Mouse (Mus musculus): Measurements from ENCODE around the gene Filip1. TPM values are rescaled to one million over a fixed set of nuclear protein-coding genes. Genes with fewer than 3 reads are reported as not detected.

Filip1 gene
- polyA plus RNA-seq, 1 experiment, result 0.01 TPM

- Histone ChIP-seq H3K79me3 (ENCODE audit: low read depth) (no peaks in the 10 kb centered on the region), H3ac (ENCODE audit: control insufficient read depth, insufficient read length, low read depth) (no peak overlapping the region), H3K79me2 (ENCODE audit: control insufficient read depth, insufficient read depth) (no peaks in the 10 kb centered on the region), H3K36me3 (ENCODE audit: control insufficient read depth, insufficient read depth) (no peaks in the 10 kb centered on the region), H3K4me3 (ENCODE audit: insufficient read depth, poor library complexity, severe bottlenecking) (no peak overlapping the region), H3K27me3 (ENCODE audit: control insufficient read depth, insufficient read depth, insufficient read length) (no peaks in the 10 kb centered on the region)
- TF ChIP-seq CEBPB (IDR thresholded peaks at IDR 0.05; ENCODE audit: low read depth) (no peak), MYOG (IDR thresholded peaks at IDR 0.05; ENCODE audit: control insufficient read depth, extremely low read depth, insufficient read length) (no peak), MAX (IDR thresholded peaks at IDR 0.05) (no peak), MYOD1 (IDR thresholded peaks at IDR 0.05; ENCODE audit: control insufficient read depth, insufficient read length, low read depth) (no peak), CTCF (IDR thresholded peaks at IDR 0.05; ENCODE audit: control insufficient read depth, insufficient read depth, insufficient read length) (no peak), USF1 (IDR thresholded peaks at IDR 0.05; ENCODE audit: low read depth) (no peak), FOSL1 (IDR thresholded peaks at IDR 0.05; ENCODE audit: insufficient read depth, low read length, poor library complexity, severe bottlenecking) (no peak)
Measured at GRCm38 (mm10) chr9:79978228-79979024, 34.2 kb downstream of the Filip1 start.

DNA sequence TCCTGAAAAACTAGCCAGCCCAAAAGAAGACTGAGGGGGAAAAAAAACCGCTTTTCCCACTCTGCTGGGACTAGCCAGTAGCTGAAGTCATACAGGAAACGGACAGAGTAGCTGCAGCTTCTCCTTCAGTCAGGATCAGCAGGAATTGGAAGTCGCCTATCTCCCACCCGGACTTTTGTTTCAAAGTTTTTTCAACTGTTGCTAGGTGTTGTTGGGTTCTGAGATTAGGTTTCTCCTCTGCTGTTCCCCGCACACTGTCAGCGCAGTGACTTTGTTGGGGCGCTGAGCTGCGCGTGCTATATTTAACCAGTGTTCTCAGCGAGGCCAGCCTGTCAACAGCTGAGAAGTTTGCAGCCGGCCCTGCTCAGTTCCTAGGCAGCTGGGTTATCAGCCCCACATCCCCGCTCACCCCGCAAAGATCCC is 35.1 kb downstream of the Filip1 start:
- H3K27me3 ChIP-seq (ENCODE audit: control insufficient read depth, insufficient read depth, insufficient read length), result no peaks in the 10 kb centered on the region
- H3ac ChIP-seq (ENCODE audit: control insufficient read depth, insufficient read length, low read depth), result no peak overlapping the region
- TF ChIP-seq FOSL1 (IDR thresholded peaks at IDR 0.05; ENCODE audit: insufficient read depth, low read length, poor library complexity, severe bottlenecking) (no peak), MAX (IDR thresholded peaks at IDR 0.05) (no peak)
- no peaks in the 10 kb centered on the region for H3K36me3 ChIP-seq (ENCODE audit: control insufficient read depth, insufficient read depth)
- H3K79me3 ChIP-seq (ENCODE audit: low read depth), result no peaks in the 10 kb centered on the region
- no peaks in the 10 kb centered on the region for H3K79me2 ChIP-seq (ENCODE audit: control insufficient read depth, insufficient read depth)
- no peak overlapping the region for H3K4me3 ChIP-seq (ENCODE audit: insufficient read depth, poor library complexity, severe bottlenecking)

GRCm38 (mm10) chr9:79976789-79977188 is 35.9 kb downstream of the Filip1 start:
- Histone ChIP-seq H3K79me2 (ENCODE audit: control insufficient read depth, insufficient read depth) (no peaks in the 10 kb centered on the region), H3K79me3 (ENCODE audit: low read depth) (no peaks in the 10 kb centered on the region), H3K27me3 (ENCODE audit: control insufficient read depth, insufficient read depth, insufficient read length) (no peaks in the 10 kb centered on the region), H3K4me3 (ENCODE audit: insufficient read depth, poor library complexity, severe bottlenecking) (no peak overlapping the region), H3ac (ENCODE audit: control insufficient read depth, insufficient read length, low read depth) (no peak overlapping the region), H3K36me3 (ENCODE audit: control insufficient read depth, insufficient read depth) (no peaks in the 10 kb centered on the region)
- TF ChIP-seq USF1 (IDR thresholded peaks at IDR 0.05; ENCODE audit: low read depth) (no peak), MYOD1 (IDR thresholded peaks at IDR 0.05; ENCODE audit: control insufficient read depth, insufficient read length, low read depth) (no peak), CEBPB (IDR thresholded peaks at IDR 0.05; ENCODE audit: low read depth) (no peak), MAX (IDR thresholded peaks at IDR 0.05) (no peak), FOSL1 (IDR thresholded peaks at IDR 0.05; ENCODE audit: insufficient read depth, low read length, poor library complexity, severe bottlenecking) (no peak), CTCF (IDR thresholded peaks at IDR 0.05; ENCODE audit: control insufficient read depth, insufficient read depth, insufficient read length) (no peak), MYOG (IDR thresholded peaks at IDR 0.05; ENCODE audit: control insufficient read depth, extremely low read depth, insufficient read length) (no peak)

DNA sequence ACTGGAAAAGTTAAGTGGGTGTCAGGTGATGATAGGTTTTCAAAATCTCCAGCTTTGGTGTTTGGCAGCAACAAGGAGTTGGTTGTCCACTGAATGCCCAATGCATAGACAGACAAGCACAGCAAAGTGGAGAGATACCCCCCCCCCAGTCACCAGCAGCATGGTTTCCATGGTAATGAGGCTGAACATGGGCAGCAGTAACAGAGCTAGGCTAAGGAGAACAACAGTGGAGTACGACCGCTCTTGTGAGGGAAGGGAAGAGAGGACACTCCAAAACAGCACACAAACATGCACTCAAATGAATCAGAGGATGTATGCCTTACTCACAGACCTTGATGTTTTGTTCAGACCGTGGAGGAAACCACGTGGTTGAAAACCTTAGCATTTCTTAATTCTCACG is 37.5 kb downstream of the Filip1 start:
- no peaks in the 10 kb centered on the region for H3K36me3 ChIP-seq (ENCODE audit: control insufficient read depth, insufficient read depth)
- H3K79me2 ChIP-seq (ENCODE audit: control insufficient read depth, insufficient read depth), result no peaks in the 10 kb centered on the region
- H3ac ChIP-seq (ENCODE audit: control insufficient read depth, insufficient read length, low read depth), result no peak overlapping the region
- H3K27me3 ChIP-seq (ENCODE audit: control insufficient read depth, insufficient read depth, insufficient read length), result no peaks in the 10 kb centered on the region
- no peaks in the 10 kb centered on the region for H3K79me3 ChIP-seq (ENCODE audit: low read depth)
- TF ChIP-seq MAX (IDR thresholded peaks at IDR 0.05) (no peak), CEBPB (IDR thresholded peaks at IDR 0.05; ENCODE audit: low read depth) (no peak), MYOG (IDR thresholded peaks at IDR 0.05; ENCODE audit: control insufficient read depth, extremely low read depth, insufficient read length) (no peak), USF1 (IDR thresholded peaks at IDR 0.05; ENCODE audit: low read depth) (no peak), CTCF (IDR thresholded peaks at IDR 0.05; ENCODE audit: control insufficient read depth, insufficient read depth, insufficient read length) (no peak), MYOD1 (IDR thresholded peaks at IDR 0.05; ENCODE audit: control insufficient read depth, insufficient read length, low read depth) (no peak), FOSL1 (IDR thresholded peaks at IDR 0.05; ENCODE audit: insufficient read depth, low read length, poor library complexity, severe bottlenecking) (no peak)
- H3K4me3 ChIP-seq (ENCODE audit: insufficient read depth, poor library complexity, severe bottlenecking), result no peak overlapping the region

DNA sequence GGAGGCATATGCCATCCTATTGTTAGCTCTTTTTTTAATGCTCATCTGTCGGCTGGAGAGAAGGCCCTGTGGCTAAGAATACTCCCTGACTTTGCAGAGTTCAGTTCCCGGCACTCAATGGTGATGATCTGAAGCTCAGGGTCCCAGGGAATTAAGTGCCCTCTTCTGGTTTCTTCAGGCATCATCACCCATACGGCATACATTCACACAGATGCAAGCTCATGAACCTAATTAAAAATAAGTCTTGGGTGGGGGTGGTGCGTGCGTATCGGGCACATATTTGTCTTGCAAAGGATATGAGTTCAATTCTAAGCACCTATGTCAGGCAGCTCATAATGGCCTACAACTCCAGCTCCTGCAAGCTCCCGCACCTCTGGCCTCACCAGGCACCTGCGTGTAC is 39.1 kb downstream of the Filip1 start:
- H3K4me3 ChIP-seq (ENCODE audit: insufficient read depth, poor library complexity, severe bottlenecking), result no peak overlapping the region
- TF ChIP-seq MYOD1 (IDR thresholded peaks at IDR 0.05; ENCODE audit: control insufficient read depth, insufficient read length, low read depth) (no peak), CTCF (IDR thresholded peaks at IDR 0.05; ENCODE audit: control insufficient read depth, insufficient read depth, insufficient read length) (no peak), USF1 (IDR thresholded peaks at IDR 0.05; ENCODE audit: low read depth) (no peak), MAX (IDR thresholded peaks at IDR 0.05) (no peak), CEBPB (IDR thresholded peaks at IDR 0.05; ENCODE audit: low read depth) (no peak), MYOG (IDR thresholded peaks at IDR 0.05; ENCODE audit: control insufficient read depth, extremely low read depth, insufficient read length) (no peak), FOSL1 (IDR thresholded peaks at IDR 0.05; ENCODE audit: insufficient read depth, low read length, poor library complexity, severe bottlenecking) (no peak)
- H3ac ChIP-seq (ENCODE audit: control insufficient read depth, insufficient read length, low read depth), result no peak overlapping the region
- H3K79me2 ChIP-seq (ENCODE audit: control insufficient read depth, insufficient read depth), result no peaks in the 10 kb centered on the region
- H3K27me3 ChIP-seq (ENCODE audit: control insufficient read depth, insufficient read depth, insufficient read length), result no peaks in the 10 kb centered on the region
- H3K79me3 ChIP-seq (ENCODE audit: low read depth), result no peaks in the 10 kb centered on the region
- no peaks in the 10 kb centered on the region for H3K36me3 ChIP-seq (ENCODE audit: control insufficient read depth, insufficient read depth)

DNA sequence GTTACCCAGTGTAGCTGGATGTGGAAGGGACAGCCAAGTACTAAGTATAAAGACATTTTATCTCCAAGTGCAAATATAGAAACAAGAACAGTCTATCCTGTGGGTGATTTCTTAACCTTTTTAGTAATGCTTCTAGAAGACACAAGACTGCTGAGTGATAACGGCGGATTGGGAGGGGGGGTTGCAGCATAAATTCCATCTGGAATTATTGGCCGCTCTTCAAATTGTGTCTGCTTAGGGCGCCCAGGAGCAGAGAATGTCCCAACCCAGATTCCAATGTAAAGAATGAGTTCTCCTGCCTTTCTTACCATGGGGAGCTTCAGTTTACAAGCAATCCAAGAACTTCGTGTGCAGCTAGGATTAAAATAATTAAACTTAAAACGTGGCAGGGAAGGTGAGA is 39.9 kb downstream of the Filip1 start:
- H3K79me3 ChIP-seq (ENCODE audit: low read depth), result no peaks in the 10 kb centered on the region
- no peaks in the 10 kb centered on the region for H3K79me2 ChIP-seq (ENCODE audit: control insufficient read depth, insufficient read depth)
- H3K27me3 ChIP-seq (ENCODE audit: control insufficient read depth, insufficient read depth, insufficient read length), result no peaks in the 10 kb centered on the region
- no peak overlapping the region for H3K4me3 ChIP-seq (ENCODE audit: insufficient read depth, poor library complexity, severe bottlenecking)
- TF ChIP-seq USF1 (IDR thresholded peaks at IDR 0.05; ENCODE audit: low read depth) (no peak), CTCF (IDR thresholded peaks at IDR 0.05; ENCODE audit: control insufficient read depth, insufficient read depth, insufficient read length) (no peak), MYOG (IDR thresholded peaks at IDR 0.05; ENCODE audit: control insufficient read depth, extremely low read depth, insufficient read length) (no peak), CEBPB (IDR thresholded peaks at IDR 0.05; ENCODE audit: low read depth) (no peak), FOSL1 (IDR thresholded peaks at IDR 0.05; ENCODE audit: insufficient read depth, low read length, poor library complexity, severe bottlenecking) (no peak), MAX (IDR thresholded peaks at IDR 0.05) (no peak), MYOD1 (IDR thresholded peaks at IDR 0.05; ENCODE audit: control insufficient read depth, insufficient read length, low read depth) (no peak)
- H3K36me3 ChIP-seq (ENCODE audit: control insufficient read depth, insufficient read depth), result no peaks in the 10 kb centered on the region
- no peak overlapping the region for H3ac ChIP-seq (ENCODE audit: control insufficient read depth, insufficient read length, low read depth)

All from C2C12 (cell line).